Mouse (Mus musculus): ENCODE results near the gene Rdm1. TPM values are rescaled to one million over a fixed set of nuclear protein-coding genes. Genes with fewer than 3 reads are reported as not detected.
A peak's percentile ranks its signal among the peaks of the same experiment; 100 is the strongest.
"Not testable (repeated sequence)": the region's sequence is repeated elsewhere in the genome, so short reads cannot be mapped to it uniquely, and the experiment has no call there.

The Rdm1 gene
- polyA plus RNA-seq, 1 experiment from 2014 or later: 46.4 TPM

- H3K4me1 ChIP-seq (replicated peaks): peaks cover 14% of the 10 kb centered on the region
- no peak overlapping the region for H3K4me3 ChIP-seq
- no peaks in the 10 kb centered on the region for H3K9me3 ChIP-seq (replicated peaks)
- H3K27ac ChIP-seq: no peak overlapping the region
- no peak for ATAC-seq (replicated peaks; ENCODE audit: insufficient number of reproducible peaks, insufficient read depth, low FRiP score, low read depth)
- no peaks in the 10 kb centered on the region for H3K36me3 ChIP-seq
- H3K9ac ChIP-seq: no peak overlapping the region
- no peaks in the 10 kb centered on the region for H3K27me3 ChIP-seq
- WGBS: 53% methylated on average over 5 of the region's 5 CpGs
- no peak overlapping the region for H3K4me2 ChIP-seq
Measured at GRCm38 (mm10) chr11:101642931-101643330, 15.9 kb downstream of the Rdm1 start.

GRCm38 (mm10) chr11:101644591-101644990 lies 17.6 kb downstream of the Rdm1 start:
- Histone ChIP-seq H3K36me3 (no peaks in the 10 kb centered on the region), H3K27me3 (no peaks in the 10 kb centered on the region), H3K9ac (no peak overlapping the region), H3K4me2 (no peak overlapping the region), H3K4me3 (no peak overlapping the region), H3K4me1 (replicated peaks) (peaks cover 14% of the 10 kb centered on the region), H3K9me3 (replicated peaks) (no peaks in the 10 kb centered on the region), H3K27ac (no peak overlapping the region)
- WGBS: 59% methylated on average over 3 of the region's 3 CpGs
- ATAC-seq (replicated peaks; ENCODE audit: insufficient number of reproducible peaks, insufficient read depth, low FRiP score, low read depth): no peak

GRCm38 (mm10) chr11:101645043-101645410 lies 18.0 kb downstream of the Rdm1 start:
- ATAC-seq (replicated peaks; ENCODE audit: insufficient number of reproducible peaks, insufficient read depth, low FRiP score, low read depth); H3K4me3 ChIP-seq; H3K9ac ChIP-seq; H3K9me3 ChIP-seq (replicated peaks); H3K27me3 ChIP-seq; H3K4me2 ChIP-seq; H3K36me3 ChIP-seq: not testable (repeated sequence)
- H3K4me1 ChIP-seq (replicated peaks): peaks cover 14% of the 10 kb centered on the region
- peak overlapping the region; percentile 66 for H3K27ac ChIP-seq
- 2% methylated on average over 4 of the region's 4 CpGs for WGBS

- ATAC-seq (replicated peaks; ENCODE audit: insufficient number of reproducible peaks, insufficient read depth, low FRiP score, low read depth): peak; percentile 76
- H3K36me3 ChIP-seq; H3K27me3 ChIP-seq; H3K9me3 ChIP-seq (replicated peaks): not testable (repeated sequence)
- WGBS: under 1% methylated on average over 45 of the region's 56 CpGs
- Histone ChIP-seq H3K4me3 (peak overlapping the region; percentile 45), H3K27ac (peak overlapping the region; percentile 87), H3K4me1 (replicated peaks) (peaks cover 14% of the 10 kb centered on the region), H3K9ac (peak overlapping the region; percentile 55), H3K4me2 (peak overlapping the region; percentile 60)
Measured at GRCm38 (mm10) chr11:101645411-101646282, 18.7 kb downstream of the Rdm1 start.

GRCm38 (mm10) chr11:101646283-101646794 lies 19.3 kb downstream of the Rdm1 start:
- Histone ChIP-seq H3K9ac (peak overlapping the region; percentile 55), H3K4me2 (peak overlapping the region; percentile 60), H3K4me3 (peak overlapping the region; percentile 45), H3K4me1 (replicated peaks) (peaks cover 12% of the 10 kb centered on the region), H3K27ac (peak overlapping the region; percentile 87)
- not testable (repeated sequence) for H3K36me3 ChIP-seq; H3K9me3 ChIP-seq (replicated peaks); ATAC-seq (replicated peaks; ENCODE audit: insufficient number of reproducible peaks, insufficient read depth, low FRiP score, low read depth); H3K27me3 ChIP-seq
- 10% methylated on average over 16 of the region's 16 CpGs for WGBS

- WGBS: 90% methylated on average over 10 of the region's 10 CpGs
- H3K4me3 ChIP-seq; H3K4me2 ChIP-seq; ATAC-seq (replicated peaks; ENCODE audit: insufficient number of reproducible peaks, insufficient read depth, low FRiP score, low read depth); H3K27ac ChIP-seq; H3K36me3 ChIP-seq; H3K9me3 ChIP-seq (replicated peaks); H3K27me3 ChIP-seq; H3K9ac ChIP-seq: not testable (repeated sequence)
- peaks cover 12% of the 10 kb centered on the region for H3K4me1 ChIP-seq (replicated peaks)
Measured at GRCm38 (mm10) chr11:101647093-101647492, 20.1 kb downstream of the Rdm1 start.

GRCm38 (mm10) chr11:101656356-101656755 lies 29.4 kb downstream of the Rdm1 start:
- Histone ChIP-seq H3K27me3 (0 out of 2 replicates have a peak, but pooled peaks cover 7% of the 10 kb centered on the region), H3K9ac (no peak overlapping the region), H3K36me3 (no peaks in the 10 kb centered on the region), H3K27ac (no peak overlapping the region), H3K4me2 (no peak overlapping the region), H3K9me3 (replicated peaks) (no peaks in the 10 kb centered on the region), H3K4me3 (no peak overlapping the region), H3K4me1 (replicated peaks) (peaks cover 3% of the 10 kb centered on the region)
- ATAC-seq (replicated peaks; ENCODE audit: insufficient number of reproducible peaks, insufficient read depth, low FRiP score, low read depth): no peak
- WGBS: 87% methylated on average over 4 of the region's 4 CpGs

GRCm38 (mm10) chr11:101657528-101657885 lies 30.5 kb downstream of the Rdm1 start:
- H3K27me3 ChIP-seq: 0 out of 2 replicates have a peak, but pooled peaks cover 7% of the 10 kb centered on the region
- peaks cover 3% of the 10 kb centered on the region for H3K4me1 ChIP-seq (replicated peaks)
- H3K4me3 ChIP-seq: peak overlapping the region; percentile 34
- H3K4me2 ChIP-seq: peak overlapping the region; percentile 56
- 4% methylated on average over 3 of the region's 3 CpGs for WGBS
- no peaks in the 10 kb centered on the region for H3K9me3 ChIP-seq (replicated peaks)
- H3K36me3 ChIP-seq: no peaks in the 10 kb centered on the region
- peak overlapping the region; percentile 92 for H3K27ac ChIP-seq
- H3K9ac ChIP-seq: peak overlapping the region; percentile 55; the same call in 1 of the 2 replicates
- ATAC-seq (replicated peaks; ENCODE audit: insufficient number of reproducible peaks, insufficient read depth, low FRiP score, low read depth): peak; percentile 41

GRCm38 (mm10) chr11:101657886-101658750 lies 31.1 kb downstream of the Rdm1 start:
- not testable (repeated sequence) for H3K4me1 ChIP-seq (replicated peaks); H3K27me3 ChIP-seq; H3K36me3 ChIP-seq; H3K9me3 ChIP-seq (replicated peaks)
- ATAC-seq (replicated peaks; ENCODE audit: insufficient number of reproducible peaks, insufficient read depth, low FRiP score, low read depth): peak; percentile 87
- peak overlapping the region; percentile 34 for H3K4me3 ChIP-seq
- WGBS: under 1% methylated on average over 38 of the region's 40 CpGs
- H3K27ac ChIP-seq: peak overlapping the region; percentile 92
- peak overlapping the region; percentile 55; the same call in 1 of the 2 replicates for H3K9ac ChIP-seq
- peak overlapping the region; percentile 56 for H3K4me2 ChIP-seq

- Histone ChIP-seq H3K9me3 (replicated peaks) (no peaks in the 10 kb centered on the region), H3K36me3 (no peaks in the 10 kb centered on the region), H3K27me3 (0 out of 2 replicates have a peak, but pooled peaks cover 3% of the 10 kb centered on the region), H3K9ac (0 out of 2 replicates have a peak overlapping the region, but pooled peaks have one; percentile 25), H3K27ac (peak overlapping the region; percentile 88), H3K4me1 (replicated peaks) (peaks cover 6% of the 10 kb centered on the region), H3K4me2 (peak overlapping the region; percentile 15; the same call in 1 of the 2 replicates), H3K4me3 (peak overlapping the region; percentile 9; the same call in 1 of the 2 replicates)
- no peak for ATAC-seq (replicated peaks; ENCODE audit: insufficient number of reproducible peaks, insufficient read depth, low FRiP score, low read depth)
- WGBS: 29% methylated on average over 10 of the region's 10 CpGs
Measured at GRCm38 (mm10) chr11:101658751-101659558, 32.0 kb downstream of the Rdm1 start.

Measured in heart, embryonic 15.5 days (tissue).